Mouse (Mus musculus) cerebellum, adult 9-11 months (tissue): ENCODE data around the gene Vmn1r184.
"Not testable (repeated sequence)": the region's sequence is repeated elsewhere in the genome, so short reads cannot be mapped to it uniquely, and the experiment has no call there.

Experiments used
- DNase-seq: peaks from one replicate; pipeline ENCODE4 v3.0.0; 2022

Vmn1r184 gene

DNA sequence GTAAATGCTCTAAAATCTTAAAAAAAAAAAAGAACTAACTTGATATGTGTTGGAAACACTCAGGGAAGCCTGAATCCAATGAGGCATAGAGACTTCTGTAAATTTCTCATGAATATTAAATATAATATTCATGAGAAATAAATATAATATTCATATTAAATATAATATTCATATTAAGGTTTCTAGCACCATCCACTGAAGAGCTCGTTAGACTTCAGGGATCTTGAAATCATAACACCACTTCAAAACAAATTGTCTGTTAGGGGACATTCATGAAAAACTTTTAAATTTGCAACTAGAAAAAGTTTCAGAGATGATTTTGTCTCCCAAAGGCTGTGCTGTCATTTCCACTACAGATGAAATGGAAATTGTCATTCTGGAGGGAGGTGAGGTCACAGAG, at the start of gene Vmn1r184:
TSS of gene Vmn1r184 (plus strand) at position 301 of the 400 bp plus-strand sequence.
- not testable (repeated sequence) for DNase-seq

DNA sequence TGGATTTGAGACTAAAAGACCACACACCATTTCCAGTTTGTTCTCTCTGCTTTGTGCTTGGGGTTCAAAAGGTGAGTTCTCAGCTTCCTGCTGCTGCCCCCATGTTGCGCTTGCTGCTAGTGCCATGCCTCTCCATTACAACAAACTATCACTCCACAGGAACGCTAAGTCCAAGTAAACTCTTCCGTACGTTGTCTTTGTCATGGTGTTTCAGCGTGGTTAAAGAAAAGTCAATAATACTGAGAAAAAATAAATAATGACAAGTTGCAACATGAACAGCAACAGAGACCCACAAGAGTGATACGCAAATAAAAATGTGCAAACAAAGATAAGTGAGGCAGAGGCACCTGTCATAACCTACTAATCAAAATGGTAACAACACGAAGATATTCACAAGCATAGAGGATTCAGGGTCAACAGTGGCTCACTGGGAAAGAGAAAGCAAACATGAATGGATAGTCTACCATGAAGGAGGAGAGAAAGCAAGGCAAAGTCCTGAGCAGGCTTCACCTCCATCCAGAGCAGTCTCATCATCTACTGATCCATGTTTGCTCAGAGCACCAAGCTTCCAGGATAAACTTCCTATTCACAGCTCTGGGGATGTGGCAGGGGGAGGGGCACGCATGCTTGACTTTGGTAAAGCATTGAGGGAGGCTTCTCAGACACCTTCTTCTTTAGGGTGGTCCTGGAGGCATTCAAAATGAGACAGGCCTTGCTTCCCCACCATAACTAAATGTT, 43.5 kb downstream of the Vmn1r184 start:
- not testable (repeated sequence) for DNase-seq

DNA sequence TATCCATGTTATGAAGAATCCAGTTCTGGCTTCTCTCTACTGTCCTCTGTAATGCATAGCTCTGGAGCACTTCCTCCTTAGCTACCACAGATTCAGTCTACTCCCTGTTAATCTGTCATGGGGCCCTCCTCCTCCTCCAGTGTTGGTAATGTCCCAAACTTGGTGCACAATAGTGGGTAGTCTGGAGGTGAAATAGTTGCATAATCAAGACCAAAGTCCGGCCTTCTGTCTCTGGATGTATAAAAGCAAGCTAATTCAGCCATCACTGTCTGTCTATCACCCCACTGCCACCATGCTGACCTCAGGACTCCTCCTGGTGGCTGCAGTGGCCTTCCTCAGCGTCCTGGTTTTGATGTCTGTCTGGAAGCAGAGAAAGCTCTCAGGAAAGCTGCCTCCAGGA, 46.8 kb downstream of the Vmn1r184 start, which contains the start of gene Cyp2a4:
TSS of gene Cyp2a4 (plus strand) at position 244 of the 400 bp plus-strand sequence.
- not testable (repeated sequence) for DNase-seq

DNA sequence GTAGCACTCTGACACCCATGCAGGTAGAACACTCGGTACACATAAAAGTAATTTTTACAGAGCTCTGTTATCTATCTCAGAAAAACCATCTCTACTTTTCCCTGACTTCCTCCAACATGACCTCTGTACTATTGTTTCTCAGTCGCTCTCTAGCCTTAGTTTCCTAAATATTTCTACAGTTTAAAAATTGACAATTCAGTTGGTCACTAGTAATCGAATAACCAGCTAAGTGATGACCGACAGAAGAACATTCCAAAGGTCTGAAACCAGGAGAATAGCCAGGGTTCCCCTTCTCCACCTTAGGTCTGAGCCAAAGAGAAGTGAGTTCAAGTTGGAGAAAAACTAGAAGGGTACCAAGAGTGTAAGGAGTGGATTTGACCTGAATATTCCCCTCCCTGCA, 51.7 kb downstream of the Vmn1r184 start:
- not testable (repeated sequence) for DNase-seq

DNA sequence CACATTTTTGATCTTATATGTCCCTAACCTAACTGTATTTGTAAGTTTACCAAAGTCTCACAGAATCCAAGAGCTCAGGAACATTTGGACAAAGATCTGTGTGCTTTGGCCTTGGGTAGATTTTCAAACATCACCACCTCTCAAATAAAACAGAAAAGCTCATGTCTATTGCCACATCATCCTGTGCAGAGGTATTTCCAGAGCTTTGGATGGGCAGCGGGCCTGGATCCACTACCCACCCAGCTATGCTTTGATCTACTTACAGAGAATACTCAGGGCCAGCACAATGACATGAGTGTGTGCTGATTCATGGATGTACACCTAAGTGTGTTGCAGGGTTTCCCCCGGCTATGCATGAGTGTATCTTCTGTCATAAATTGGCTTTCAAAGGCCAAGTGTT, 55.1 kb downstream of the Vmn1r184 start:
- DNase-seq = not testable (repeated sequence)

DNA sequence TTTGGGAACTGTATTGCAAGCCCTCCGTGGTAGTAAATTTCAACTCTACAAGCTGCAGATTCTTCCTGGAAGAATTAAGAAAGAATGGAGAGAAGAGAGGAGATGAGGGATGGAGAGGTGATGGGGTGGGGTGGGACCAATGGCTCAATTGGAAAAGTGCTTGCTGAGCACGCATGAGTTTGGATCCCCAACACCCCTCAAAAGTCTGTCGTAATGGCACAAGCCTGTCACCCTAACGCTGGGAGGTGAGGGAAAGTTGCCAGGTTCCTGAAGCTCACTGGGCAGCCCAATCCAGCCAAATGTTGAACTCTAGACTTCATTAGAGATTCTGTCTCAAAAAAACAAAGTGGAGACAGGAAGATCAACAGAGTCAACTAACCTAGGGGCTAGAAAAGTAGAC, 55.7 kb downstream of the Vmn1r184 start:
- not testable (repeated sequence) for DNase-seq
